Mouse (Mus musculus) thymus, postnatal 4 days (tissue): Measurements from ENCODE around the gene En2.

Experiments
- DNase-seq: peaks from one replicate; pipeline ENCODE4 v3.0.0; 2021

The En2 gene

GRCm38 (mm10) chr5:28165358-28166255 is at the start of gene En2:
Gene En2 (plus strand): TSS chr5:28165694.
- DNase-seq: no peak

GRCm38 (mm10) chr5:28117251-28117880 is 48.1 kb upstream of the En2 start:
- no peak for DNase-seq

- no peak for DNase-seq
Observed at GRCm38 (mm10) chr5:28117882-28118530, 47.5 kb upstream of the En2 start.

GRCm38 (mm10) chr5:28118531-28118925 is 47.0 kb upstream of the En2 start:
- no peak for DNase-seq

GRCm38 (mm10) chr5:28119576-28119975 is 45.9 kb upstream of the En2 start:
- DNase-seq: no peak

- DNase-seq: peak; percentile 77
Observed at GRCm38 (mm10) chr5:28122491-28123454, 42.7 kb upstream of the En2 start.

- no peak for DNase-seq
Observed at GRCm38 (mm10) chr5:28123455-28123825, 42.1 kb upstream of the En2 start.

GRCm38 (mm10) chr5:28124321-28125230 is 40.9 kb upstream of the En2 start:
- no peak for DNase-seq

GRCm38 (mm10) chr5:28128851-28129250 is 36.6 kb upstream of the En2 start:
- DNase-seq: no peak

GRCm38 (mm10) chr5:28132231-28132630 is 33.3 kb upstream of the En2 start:
- DNase-seq: no peak

- DNase-seq: no peak
Observed at GRCm38 (mm10) chr5:28136438-28136837, 29.1 kb upstream of the En2 start.

- no peak for DNase-seq
Observed at GRCm38 (mm10) chr5:28144555-28144954, 20.9 kb upstream of the En2 start.

- DNase-seq: no peak
Observed at GRCm38 (mm10) chr5:28146018-28146417, 19.5 kb upstream of the En2 start.

GRCm38 (mm10) chr5:28148473-28148872 is 17.0 kb upstream of the En2 start:
- DNase-seq: no peak

GRCm38 (mm10) chr5:28149436-28149835 is 16.1 kb upstream of the En2 start:
- DNase-seq: no peak

- no peak for DNase-seq
Observed at GRCm38 (mm10) chr5:28157044-28157730, 8.3 kb upstream of the En2 start.

- no peak for DNase-seq
Observed at GRCm38 (mm10) chr5:28157781-28158180, 7.7 kb upstream of the En2 start.

- DNase-seq: no peak
Observed at GRCm38 (mm10) chr5:28158308-28159071, 7.0 kb upstream of the En2 start.

- no peak for DNase-seq
Observed at GRCm38 (mm10) chr5:28159072-28159458, 6.4 kb upstream of the En2 start.

- DNase-seq: no peak
Observed at GRCm38 (mm10) chr5:28159891-28160470, 5.5 kb upstream of the En2 start.
